Mouse (Mus musculus) lung, adult 2 months (tissue): ENCODE results near the gene Lgr6. TPM values are rescaled to one million over a fixed set of nuclear protein-coding genes. Genes with fewer than 3 reads are reported as not detected.

Experiments used
- DNase-seq: peaks from one replicate; pipeline ENCODE4 v3.0.0; 2022
- H3K4me1 ChIP-seq: fragments of 200-500 bp; 2 replicates; pipeline ENCODE4 v1.6.1; 2011; ENCODE audit warnings: low read length; ENCODE audit not compliant: control insufficient read depth, insufficient read depth
- H3K4me3 ChIP-seq: fragments of 200-500 bp; replicated peaks from 2 replicates; pipeline ENCODE3; 2011; ENCODE audit warnings: low read depth, mild to moderate bottlenecking, control low read depth, low read length; ENCODE audit errors: extremely low read depth
- CTCF ChIP-seq: fragments of 200-500 bp; IDR thresholded peaks from 2 replicates; pipeline ENCODE4 v1.5.1; 2011; ENCODE audit warnings: mild to moderate bottlenecking, low read length, control low read depth; ENCODE audit not compliant: insufficient read depth
- POLR2A ChIP-seq: fragments of 200-500 bp; IDR thresholded peaks from 2 replicates; pipeline ENCODE4 v1.6.1; 2011; ENCODE audit warnings: low read depth, mild to moderate bottlenecking, control low read depth, low read length, borderline replicate concordance; ENCODE audit errors: extremely low read depth
- WGBS: fragments of 180-500 bp; shearing (Covaris S2); methylation state at CpG from one replicate; pipeline ENCODE4 v1.1.7; 2018; 5-methylcytosine and 5-hydroxymethylcytosine counted together
- polyA plus RNA-seq: library from polyadenylated mRNA; depleted of rRNA; stranded (reverse); fragments of >200 nt; gene quantifications from 2 replicates; pipeline ENCODE4 v1.2.3, GENCODE M21; 2012

Lgr6 gene
- polyA plus RNA-seq, 1 experiment, result 4.1 TPM

DNA sequence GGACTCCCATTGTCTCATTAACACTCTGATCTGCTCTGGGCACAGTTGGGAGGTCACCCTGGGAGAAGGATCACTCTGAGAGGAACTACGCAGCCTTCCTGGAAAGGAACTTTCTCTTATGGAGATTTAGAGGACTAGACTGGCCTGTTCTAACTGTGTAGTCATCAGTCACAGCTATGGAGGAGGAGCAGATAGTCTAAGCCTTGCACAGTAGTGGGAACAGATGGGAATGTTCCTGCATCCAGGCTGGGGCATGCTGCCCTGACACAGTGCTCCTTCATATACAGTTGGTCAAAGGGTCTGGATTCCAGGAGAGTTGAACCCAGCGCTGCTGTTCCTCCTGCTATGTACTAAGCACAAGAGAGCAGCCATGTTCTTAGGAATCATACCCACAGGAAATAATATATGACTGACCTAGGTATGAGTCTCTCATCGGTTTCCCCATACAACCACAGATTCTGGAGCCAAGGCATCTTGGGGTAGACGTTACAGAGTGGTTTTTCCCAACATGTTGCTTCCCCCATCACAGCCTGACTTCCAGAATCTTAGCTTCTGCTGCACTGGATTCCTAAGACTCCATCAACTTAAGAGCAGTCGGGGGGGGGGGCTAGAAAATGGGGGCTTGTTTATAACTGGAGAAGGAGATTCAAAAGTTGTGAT, 84.7 kb downstream of the Lgr6 start:
- Histone ChIP-seq H3K4me3 (no peak overlapping the region), H3K4me1 (peaks cover 4% of the 10 kb centered on the region; the same call in 1 of the 2 replicates)
- TF ChIP-seq POLR2A, result no peak
- no peak for TF ChIP-seq CTCF
- 49% methylated on average over 5 of the region's 5 CpGs for WGBS
- DNase-seq, result no peak

DNA sequence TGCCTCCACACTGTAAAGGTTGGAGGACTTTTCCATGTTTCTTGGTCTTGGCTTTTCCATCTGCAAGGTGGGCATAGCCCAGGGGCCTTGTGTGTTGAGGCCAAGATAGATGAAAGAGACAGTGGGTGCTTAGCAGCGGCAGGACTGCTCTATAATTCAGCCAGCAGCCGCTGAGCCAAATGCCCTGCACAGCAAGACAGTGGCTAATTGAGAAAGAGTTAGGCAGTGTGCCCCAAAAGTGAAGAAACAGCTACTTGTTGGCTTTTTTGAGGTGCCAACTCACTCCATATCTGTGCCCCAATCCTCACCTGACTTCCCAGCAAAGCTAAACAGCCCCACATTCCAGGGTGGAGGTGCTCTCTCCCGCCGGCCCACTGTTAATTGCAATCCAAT, 85.3 kb downstream of the Lgr6 start:
- TF ChIP-seq POLR2A (no peak), CTCF (no peak)
- peaks cover 4% of the 10 kb centered on the region; the same call in 1 of the 2 replicates for H3K4me1 ChIP-seq

GRCm38 (mm10) chr1:135019087-135019774, 85.8 kb downstream of the Lgr6 start:
- DNase-seq, result no peak
- WGBS, result 30% methylated on average over 13 of the region's 13 CpGs
- H3K4me3 ChIP-seq, result no peak overlapping the region
- no peak for TF ChIP-seq POLR2A
- H3K4me1 ChIP-seq, result peaks cover 4% of the 10 kb centered on the region; the same call in 1 of the 2 replicates

More for the DNA sequence above, 85.3 kb downstream of the Lgr6 start:
- no peak for DNase-seq
- WGBS, result 78% methylated on average over 4 of the region's 4 CpGs
- no peak overlapping the region for H3K4me3 ChIP-seq

DNA sequence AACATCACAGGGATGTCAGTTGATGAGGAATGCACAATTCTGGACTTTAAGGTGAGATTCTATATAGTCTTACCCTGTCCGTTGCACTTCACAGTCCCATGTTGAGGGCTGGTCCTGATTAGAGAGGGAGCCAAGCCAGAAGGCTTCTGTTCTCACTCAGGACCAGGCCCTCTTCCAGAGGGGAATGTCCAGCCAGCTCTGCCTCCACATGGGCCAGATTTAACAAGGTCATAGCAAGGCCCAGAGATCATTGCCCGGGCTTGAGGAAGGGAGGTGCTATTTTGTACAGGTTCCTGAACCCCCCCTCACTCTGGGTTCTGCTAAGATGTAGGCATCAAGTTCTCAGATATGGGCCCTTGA, 87.4 kb downstream of the Lgr6 start:
- H3K4me3 ChIP-seq, result no peak overlapping the region
- DNase-seq, result no peak
- peaks cover 4% of the 10 kb centered on the region; the same call in 1 of the 2 replicates for H3K4me1 ChIP-seq
- 70% methylated on average over 2 of the region's 2 CpGs for WGBS
- TF ChIP-seq POLR2A (no peak), CTCF (no peak)

DNA sequence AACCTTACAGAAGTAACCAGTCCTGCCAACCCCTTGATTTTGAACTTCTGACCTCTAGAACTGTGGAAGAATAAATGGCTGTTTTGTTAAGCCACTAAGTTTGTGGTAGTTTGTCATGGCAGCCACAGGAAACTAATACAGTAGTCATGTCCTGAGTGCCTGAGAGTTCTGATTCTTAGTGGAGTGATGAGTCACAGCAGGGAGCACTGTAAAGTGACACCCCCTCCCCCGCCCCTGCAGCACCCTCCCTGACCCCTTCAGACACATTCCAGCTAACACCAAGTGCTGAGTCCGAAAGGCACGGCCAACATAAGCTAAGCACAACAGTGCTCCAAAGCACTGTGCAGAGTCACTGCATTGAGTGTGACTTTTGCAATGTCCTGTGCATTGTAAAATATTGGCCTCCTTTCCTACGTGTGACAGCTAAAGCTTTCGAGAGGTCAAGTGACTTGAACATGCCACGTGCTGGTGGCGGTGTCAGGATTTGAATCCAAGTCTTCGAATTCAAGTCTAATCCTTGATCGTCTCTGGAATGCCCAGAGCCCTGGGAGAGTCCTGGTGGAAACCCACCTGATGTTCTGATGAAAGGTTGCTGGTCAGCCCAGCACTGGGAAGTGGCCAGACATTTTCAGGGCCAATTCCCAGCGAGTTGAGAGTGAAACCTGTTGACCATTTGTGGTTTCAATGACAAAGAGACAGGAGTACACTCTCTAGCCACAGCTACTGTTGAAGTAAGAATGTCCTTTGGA, 88.0 kb downstream of the Lgr6 start:
- peaks cover 4% of the 10 kb centered on the region; the same call in 1 of the 2 replicates for H3K4me1 ChIP-seq
- DNase-seq, result no peak
- 67% methylated on average over 10 of the region's 10 CpGs for WGBS
- TF ChIP-seq POLR2A (no peak), CTCF (no peak)
- H3K4me3 ChIP-seq, result no peak overlapping the region

GRCm38 (mm10) chr1:135014921-135015445, 90.1 kb downstream of the Lgr6 start:
- Histone ChIP-seq H3K4me1 (peaks cover 4% of the 10 kb centered on the region; the same call in 1 of the 2 replicates), H3K4me3 (no peak overlapping the region)
- TF ChIP-seq CTCF (no peak), POLR2A (no peak)
- no peak for DNase-seq
- WGBS, result 60% methylated on average over 10 of the region's 10 CpGs

DNA sequence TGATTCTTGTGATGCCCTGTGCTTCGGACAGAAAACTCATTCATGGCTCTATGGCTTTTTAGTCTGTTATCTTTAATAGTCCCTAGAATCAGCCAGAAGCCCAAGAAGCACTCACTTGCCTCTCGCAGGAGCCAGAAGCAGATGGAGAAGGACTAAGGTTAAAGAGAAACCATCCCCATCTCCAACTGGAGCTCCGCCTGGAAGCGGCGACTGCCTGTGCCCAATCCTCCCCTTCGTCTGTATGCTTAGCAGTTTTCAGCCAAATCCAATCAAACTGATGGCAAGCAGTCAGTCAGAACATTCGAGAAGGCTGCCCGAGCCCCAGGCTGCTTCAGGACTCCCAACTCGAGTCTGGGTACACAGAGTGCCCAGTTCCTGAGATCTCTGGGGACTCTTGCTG, 92.6 kb downstream of the Lgr6 start:
- WGBS, result 85% methylated on average over 9 of the region's 9 CpGs

GRCm38 (mm10) chr1:135011912-135012311, 93.2 kb downstream of the Lgr6 start:
- TF ChIP-seq POLR2A (no peak), CTCF (no peak)
- 91% methylated on average over 5 of the region's 5 CpGs for WGBS
- DNase-seq, result no peak

More for the DNA sequence above, 92.6 kb downstream of the Lgr6 start:
- TF ChIP-seq POLR2A (no peak), CTCF (no peak)
- DNase-seq, result no peak
- Histone ChIP-seq H3K4me1 (peaks cover 2% of the 10 kb centered on the region; the same call in 1 of the 2 replicates), H3K4me3 (no peak overlapping the region)

GRCm38 (mm10) chr1:135009833-135010232, 95.2 kb downstream of the Lgr6 start:
- 72% methylated on average over 3 of the region's 3 CpGs for WGBS
- no peaks in the 10 kb centered on the region for H3K4me1 ChIP-seq
- no peak for TF ChIP-seq CTCF
- TF ChIP-seq POLR2A, result no peak
- DNase-seq, result no peak
- no peak overlapping the region for H3K4me3 ChIP-seq

More at GRCm38 (mm10) chr1:135011912-135012311, 93.2 kb downstream of the Lgr6 start:
- Histone ChIP-seq H3K4me1 (no peaks in the 10 kb centered on the region), H3K4me3 (no peak overlapping the region)

DNA sequence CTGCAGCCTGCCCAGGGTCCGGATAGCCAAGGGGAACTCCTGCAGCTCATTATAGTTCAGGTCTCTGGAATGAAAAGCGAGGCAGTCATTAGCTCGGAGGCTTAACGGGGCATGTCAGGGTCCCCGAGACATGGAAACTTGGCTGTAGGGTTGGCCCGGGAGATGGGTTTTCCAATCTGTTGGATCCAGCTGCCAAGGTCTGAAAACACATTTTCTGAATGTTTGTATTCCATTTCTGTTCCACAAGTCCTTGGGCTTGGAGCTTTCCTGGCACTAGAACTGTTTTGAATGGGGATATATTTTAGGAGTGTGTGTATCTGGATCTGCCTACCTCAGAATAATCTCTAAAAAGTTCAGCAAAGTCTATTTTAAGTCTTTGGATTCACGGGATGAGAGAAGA, 99.4 kb downstream of the Lgr6 start:
- WGBS, result 52% methylated on average over 7 of the region's 7 CpGs
- TF ChIP-seq POLR2A (no peak), CTCF (no peak)
- H3K4me1 ChIP-seq, result no peaks in the 10 kb centered on the region
- H3K4me3 ChIP-seq, result no peak overlapping the region
- no peak for DNase-seq
